In the genomic region with DNA sequence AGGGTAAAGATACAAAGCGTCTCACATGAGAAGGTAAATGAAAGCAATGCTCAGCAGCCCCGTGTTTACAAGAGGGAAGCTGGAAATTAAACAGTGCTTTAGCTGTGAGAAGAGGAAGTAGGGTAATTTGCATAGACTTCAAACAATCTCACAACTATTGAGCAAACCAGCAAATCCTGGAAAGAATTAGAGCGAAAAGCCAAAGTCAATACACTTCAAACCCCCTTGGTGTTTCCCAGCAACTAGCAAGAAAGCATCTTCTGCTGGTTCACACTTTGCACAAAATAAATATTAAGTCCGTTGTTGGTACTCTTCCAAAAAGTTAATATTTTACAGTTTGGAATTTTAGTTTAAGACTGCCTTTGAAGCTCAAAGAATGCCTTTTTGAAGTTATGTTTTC, we compare ENCODE assay signal across 19 mouse cellular contexts. TPM values are rescaled to one million over a fixed set of nuclear protein-coding genes. Genes with fewer than 3 reads are reported as not detected.
DNase-seq lines count a peak whose midpoint lies in the region; ATAC-seq and TF ChIP-seq lines count a peak whose summit lies in the region.
"Had no signal": no experiment of that assay in that cellular context is flagged by ENCODE, and none has a peak within 500 bp of the region (broad histone marks: within the 10 kb centered on the region; RNA-seq: fewer than 3 reads in every experiment).

No protein-coding gene starts in this region.

- no peak overlapping the region for H3K4me2 ChIP-seq in heart, embryonic 11.5 days
- H3K4me2 ChIP-seq in liver, postnatal 0 days (ENCODE audit: low read depth, low read length): no peak overlapping the region
- H3K4me2 ChIP-seq: embryonic facial prominence, embryonic 13.5 days; heart, embryonic 15.5 days; hindbrain, embryonic 14.5 days; limb, embryonic 15.5 days; midbrain, embryonic 13.5 days had no signal

- no peak overlapping the region for H3K4me3 ChIP-seq in heart, embryonic 11.5 days (ENCODE audit: low read depth, low read length)
- no peak overlapping the region for H3K4me3 ChIP-seq in heart, adult 2 months
- no peak overlapping the region for H3K4me3 ChIP-seq in liver, adult 2 months (ENCODE audit: insufficient read depth, low read depth, low read length)
- no peak overlapping the region for H3K4me3 ChIP-seq in liver, postnatal 0 days (ENCODE audit: low read depth, low read length)
- H3K4me3 ChIP-seq: embryonic facial prominence, embryonic 13.5 days; heart, embryonic 15.5 days; limb, embryonic 15.5 days; midbrain, embryonic 13.5 days had no signal

- ATAC-seq in heart, embryonic 11.5 days (replicated peaks; ENCODE audit: insufficient number of reproducible peaks, low FRiP score, low TSS enrichment): no peak
- no peak for ATAC-seq in liver, postnatal 0 days
- peak; percentile 34 for ATAC-seq in granulocyte monocyte progenitor cell, adult 5-6 weeks (replicated peaks; ENCODE audit: poor library complexity, severe bottlenecking)
- ATAC-seq in megakaryocyte progenitor cell, adult 5-6 weeks (replicated peaks; ENCODE audit: poor library complexity): peak; percentile 52
- ATAC-seq: midbrain, embryonic 13.5 days had no signal

- no peak overlapping the region for H3K9ac ChIP-seq in heart, embryonic 11.5 days (ENCODE audit: low read depth, low read length)
- H3K9ac ChIP-seq in heart, adult 2 months (ENCODE audit: low read depth, low read length): no peak overlapping the region
- no peak overlapping the region for H3K9ac ChIP-seq in liver, adult 2 months (ENCODE audit: low read depth, low read length)
- no peak overlapping the region for H3K9ac ChIP-seq in liver, postnatal 0 days (replicated peaks)
- H3K9ac ChIP-seq: embryonic facial prominence, embryonic 13.5 days; heart, embryonic 15.5 days; hindbrain, embryonic 14.5 days; limb, embryonic 15.5 days; midbrain, embryonic 13.5 days had no signal

- no peak for TF ChIP-seq CTCF in heart, adult 2 months (IDR thresholded peaks at IDR 0.05)
- TF ChIP-seq CTCF in liver, adult 2 months (IDR thresholded peaks at IDR 0.05; ENCODE audit: low read depth, low read length): no peak
- no peak for TF ChIP-seq CTCF in liver, postnatal 0 days (IDR thresholded peaks at IDR 0.05; ENCODE audit: low read depth)

- intact Hi-C loops in heart, adult 2 months (cut with DNase I): no loop called here

- WGBS in heart, embryonic 11.5 days (ENCODE audit: insufficient replicate concordance): 41% methylated on average over 4 of the region's 4 CpGs
- WGBS in heart, adult 2 months: 45% methylated on average over 4 of the region's 4 CpGs
- 13% methylated on average over 4 of the region's 4 CpGs for WGBS in liver, adult 2 months
- WGBS in liver, postnatal 0 days (ENCODE audit: insufficient replicate concordance): 17% methylated on average over 4 of the region's 4 CpGs

- H3K27ac ChIP-seq in heart, embryonic 11.5 days (ENCODE audit: low read depth, low read length): 0 out of 2 replicates have a peak overlapping the region, but pooled peaks have one; percentile 29
- H3K27ac ChIP-seq in heart, adult 2 months: no peak overlapping the region
- H3K27ac ChIP-seq in liver, adult 2 months (replicated peaks; ENCODE audit: insufficient read depth, low read depth, low read length): no peak overlapping the region
- H3K27ac ChIP-seq in liver, postnatal 0 days (ENCODE audit: low read depth): no peak overlapping the region
- H3K27ac ChIP-seq: embryonic facial prominence, embryonic 13.5 days; heart, embryonic 15.5 days; hindbrain, embryonic 14.5 days; limb, embryonic 15.5 days; midbrain, embryonic 13.5 days had no signal

- H3K9me3 ChIP-seq in heart, embryonic 11.5 days (replicated peaks; ENCODE audit: control insufficient read depth, low read length): no peaks in the 10 kb centered on the region
- H3K9me3 ChIP-seq in liver, postnatal 0 days (ENCODE audit: low read length): no peaks in the 10 kb centered on the region
- H3K9me3 ChIP-seq: embryonic facial prominence, embryonic 13.5 days; heart, embryonic 15.5 days; limb, embryonic 15.5 days; midbrain, embryonic 13.5 days had no signal

- no peak for TF ChIP-seq POLR2A in heart, adult 2 months (IDR thresholded peaks at IDR 0.05; ENCODE audit: insufficient read depth, low read depth, low read length)
- TF ChIP-seq POLR2A in liver, adult 2 months (IDR thresholded peaks at IDR 0.05; ENCODE audit: extremely low read depth, insufficient read depth, low read length): no peak

- no peaks in the 10 kb centered on the region for H3K27me3 ChIP-seq in heart, embryonic 11.5 days (ENCODE audit: control insufficient read depth, insufficient read depth, low read length)
- H3K27me3 ChIP-seq in heart, adult 2 months (ENCODE audit: control insufficient read depth, insufficient read depth, low read length): 0 out of 2 replicates have a peak, but pooled peaks cover 1% of the 10 kb centered on the region
- H3K27me3 ChIP-seq in liver, adult 2 months (ENCODE audit: control insufficient read depth, insufficient read depth, low read length): peaks cover 7% of the 10 kb centered on the region; the same call in 1 of the 2 replicates
- H3K27me3 ChIP-seq in liver, postnatal 0 days (ENCODE audit: insufficient read depth, low read length): peaks cover 22% of the 10 kb centered on the region
- H3K27me3 ChIP-seq: limb, embryonic 15.5 days had no signal

- no peaks in the 10 kb centered on the region for H3K36me3 ChIP-seq in heart, embryonic 11.5 days (ENCODE audit: control insufficient read depth, insufficient read depth, low read length)
- no peaks in the 10 kb centered on the region for H3K36me3 ChIP-seq in heart, adult 2 months (ENCODE audit: control insufficient read depth, insufficient read depth, low read length)
- H3K36me3 ChIP-seq in liver, adult 2 months (ENCODE audit: control insufficient read depth, insufficient read depth, low read length): no peaks in the 10 kb centered on the region
- no peaks in the 10 kb centered on the region for H3K36me3 ChIP-seq in liver, postnatal 0 days (replicated peaks; ENCODE audit: insufficient read depth, low read length)
- H3K36me3 ChIP-seq: embryonic facial prominence, embryonic 13.5 days; heart, embryonic 15.5 days; limb, embryonic 15.5 days; midbrain, embryonic 13.5 days had no signal

- H3K4me1 ChIP-seq in heart, embryonic 11.5 days (ENCODE audit: control insufficient read depth, insufficient read depth, low read length): no peaks in the 10 kb centered on the region; the same call in 1 of the 2 replicates
- no peaks in the 10 kb centered on the region for H3K4me1 ChIP-seq in heart, adult 2 months (ENCODE audit: control insufficient read depth, insufficient read depth, low read length)
- H3K4me1 ChIP-seq in liver, adult 2 months (ENCODE audit: control insufficient read depth, insufficient read depth, low read length): 0 out of 2 replicates have a peak, but pooled peaks cover 3% of the 10 kb centered on the region
- peaks cover 6% of the 10 kb centered on the region for H3K4me1 ChIP-seq in liver, postnatal 0 days (ENCODE audit: insufficient read depth)

- TF ChIP-seq EP300 in heart, adult 2 months (IDR thresholded peaks at IDR 0.05; ENCODE audit: insufficient read depth, low read depth, low read length): no peak
- TF ChIP-seq EP300 in liver, postnatal 0 days (IDR thresholded peaks at IDR 0.05; ENCODE audit: low read depth): no peak

- no peak for DNase-seq in heart, adult 2 months
- peak; percentile 53 for DNase-seq in liver, adult 2 months (ENCODE audit: extremely low read depth, low read depth, low spot score)
- no peak for DNase-seq in liver, postnatal 0 days
- no peak for DNase-seq in urinary bladder, postnatal 10 days (ENCODE audit: low spot score)
- DNase-seq in right cerebral cortex, postnatal 10 days (ENCODE audit: low spot score in 2 of 2): no peak
- DNase-seq: cerebellum, adult 11 months; cerebellum, postnatal 36 days; layer of hippocampus, adult 9-11 months; right cerebral cortex, postnatal 4 days; thymus, adult 2 months had no signal

- H3K79me2 ChIP-seq in heart, adult 2 months (replicated peaks; ENCODE audit: control insufficient read depth, insufficient read depth, low read length): no peaks in the 10 kb centered on the region
- no peaks in the 10 kb centered on the region for H3K79me2 ChIP-seq in liver, adult 2 months (ENCODE audit: control insufficient read depth, insufficient read depth, low read length)

RNA-seq across cellular contexts. Expression of a gene that starts 2.7 kb away (rescaled TPM):
- polyA plus RNA-seq in heart, embryonic 11.5 days (2014; fragmentation: Nextera tagmentation; extraction: Ambion mirVana): 0.31 and 1.0 TPM in 2 replicates
- not detected for total RNA-seq in heart, adult 2 months (2021)
- 1.0 TPM in 1 of 2 replicates, not detected in the other for polyA plus RNA-seq in heart, adult 2 months (2012; rRNA removed)
- not detected in 2 replicates for total RNA-seq in liver, adult 2 months (2014; rRNA removed)
- polyA plus RNA-seq in liver, adult 2 months (2012; rRNA removed): not detected in 2 replicates
- polyA plus RNA-seq in liver, postnatal 0 days (2015; fragmentation: Nextera tagmentation; extraction: Ambion mirVana): not detected in 2 replicates
- not detected in 2 replicates for total RNA-seq in granulocyte monocyte progenitor cell, adult 5-6 weeks (2014; fragmentation: Nextera tagmentation)
- not detected in 2 replicates for total RNA-seq in granulocyte monocyte progenitor cell, adult 5-6 weeks (2017)
- not detected in 2 replicates for total RNA-seq in megakaryocyte progenitor cell, adult 5-6 weeks (2015)
- total RNA-seq in megakaryocyte progenitor cell, adult 5-6 weeks (2017): not detected in 2 replicates
- total RNA-seq: gastrocnemius, postnatal 4 days had no signal

RNA-seq across cellular contexts. Expression of a gene that starts 31.2 kb away (rescaled TPM):
- 0.17 and 1.1 TPM in 2 replicates for polyA plus RNA-seq in heart, embryonic 11.5 days (2014; fragmentation: Nextera tagmentation; extraction: Ambion mirVana)
- total RNA-seq in heart, adult 2 months (2021): not detected
- polyA plus RNA-seq in heart, adult 2 months (2012; rRNA removed): 0.10 TPM in 1 of 2 replicates, not detected in the other
- total RNA-seq in liver, adult 2 months (2014; rRNA removed): 0.55 and 0.60 TPM in 2 replicates
- polyA plus RNA-seq in liver, adult 2 months (2012; rRNA removed): 2.4 and 2.9 TPM in 2 replicates
- polyA plus RNA-seq in liver, postnatal 0 days (2015; fragmentation: Nextera tagmentation; extraction: Ambion mirVana): 0.06 TPM in 1 of 2 replicates, not detected in the other
- total RNA-seq in granulocyte monocyte progenitor cell, adult 5-6 weeks (2014; fragmentation: Nextera tagmentation): not detected in 2 replicates
- total RNA-seq in granulocyte monocyte progenitor cell, adult 5-6 weeks (2017): not detected in 2 replicates
- not detected in 2 replicates for total RNA-seq in megakaryocyte progenitor cell, adult 5-6 weeks (2015)
- not detected in 2 replicates for total RNA-seq in megakaryocyte progenitor cell, adult 5-6 weeks (2017)

RNA-seq across cellular contexts. Expression of a gene that starts 47.0 kb away (rescaled TPM):
- polyA plus RNA-seq in heart, embryonic 11.5 days (2014; fragmentation: Nextera tagmentation; extraction: Ambion mirVana): 0.57 and 0.99 TPM in 2 replicates
- under 1 TPM; 0.23 to 0.45 TPM for total RNA-seq in heart, adult 2 months (2021)
- polyA plus RNA-seq in heart, adult 2 months (2012; rRNA removed): 0.04 and 0.12 TPM in 2 replicates
- total RNA-seq in liver, adult 2 months (2014; rRNA removed): 0.20 TPM in 1 of 2 replicates, not detected in the other
- polyA plus RNA-seq in liver, adult 2 months (2012; rRNA removed): not detected in 2 replicates
- polyA plus RNA-seq in liver, postnatal 0 days (2015; fragmentation: Nextera tagmentation; extraction: Ambion mirVana): 0.04 TPM in 1 of 2 replicates, not detected in the other
- not detected in 2 replicates for total RNA-seq in granulocyte monocyte progenitor cell, adult 5-6 weeks (2014; fragmentation: Nextera tagmentation)
- total RNA-seq in granulocyte monocyte progenitor cell, adult 5-6 weeks (2017): not detected in 2 replicates
- not detected in 2 replicates for total RNA-seq in megakaryocyte progenitor cell, adult 5-6 weeks (2015)
- not detected in 2 replicates for total RNA-seq in megakaryocyte progenitor cell, adult 5-6 weeks (2017)

Comparison
In these comparisons a context has a peak if more than half of its experiments do, and no peak if none do; other contexts are left out.
1. ATAC-seq: peak in granulocyte monocyte progenitor cell, adult 5-6 weeks (single experiment) and megakaryocyte progenitor cell, adult 5-6 weeks (single experiment); none in heart, embryonic 11.5 days (single experiment) and liver, postnatal 0 days (single experiment).